Mouse (Mus musculus): ENCODE measurements around the gene Kcnq2. TPM values are rescaled to one million over a fixed set of nuclear protein-coding genes. Genes with fewer than 3 reads are reported as not detected.

Kcnq2 gene
- polyA plus RNA-seq (2016; fragmentation: Nextera tagmentation; extraction: Ambion mirVana), result 0.08 and 0.26 TPM in 2 replicates

DNA sequence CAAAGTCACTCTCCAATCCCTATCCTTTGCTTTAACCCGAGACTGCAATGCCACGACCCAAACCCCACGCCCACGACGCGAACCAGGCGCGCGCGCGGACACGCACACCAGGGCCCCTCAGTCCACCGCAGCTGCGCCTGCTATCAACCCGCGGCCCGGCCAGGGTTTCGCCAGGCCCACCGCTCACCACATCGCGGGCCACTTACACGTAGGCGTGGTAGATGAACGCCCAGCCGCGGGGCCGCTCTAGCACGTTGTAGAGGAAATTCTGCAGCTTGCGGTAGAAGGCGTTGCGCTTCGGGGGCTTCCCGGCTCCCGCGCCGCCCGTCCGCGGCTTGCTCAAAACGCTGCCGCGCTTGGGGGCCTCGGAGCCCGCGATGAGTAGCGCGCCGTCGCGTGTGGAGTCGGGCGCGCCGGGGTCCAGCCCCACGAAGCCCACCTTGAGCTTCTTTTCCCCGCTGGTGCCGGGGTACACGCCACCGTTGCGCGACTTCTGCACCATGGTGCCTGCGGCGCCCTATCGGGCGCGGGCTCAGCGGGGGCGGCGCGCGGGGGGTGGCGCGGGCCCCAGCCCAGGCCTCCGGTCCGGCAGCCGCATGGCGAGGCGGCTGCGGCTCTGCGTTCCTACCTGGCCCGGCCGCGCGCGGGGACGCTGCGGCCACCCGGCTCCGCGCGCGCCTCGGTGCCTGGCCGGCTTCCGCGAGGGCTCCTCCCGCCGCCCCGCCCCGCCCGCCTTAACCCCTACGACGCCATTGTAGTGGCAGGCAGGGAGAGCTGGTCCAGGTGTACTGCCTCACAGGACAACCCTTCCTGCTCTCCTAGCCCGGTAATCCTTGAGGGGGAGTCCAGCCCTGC, at the start of gene Kcnq2:
Gene Kcnq2 (minus strand): TSS at position 710 of the 855 bp plus-strand sequence.
- H3K4me3 ChIP-seq, result peak within 1 kb of the TSS; percentile 49
- no peaks in the 10 kb centered on the region for H3K4me1 ChIP-seq
- no peak within 1 kb of the TSS for H3K9ac ChIP-seq
- H3K9me3 ChIP-seq (replicated peaks), result no peaks in the 10 kb centered on the region
- H3K27ac ChIP-seq, result no peak within 1 kb of the TSS
- no peak for ATAC-seq
- H3K27me3 ChIP-seq (replicated peaks), result peaks cover 73% of the 10 kb centered on the region
- WGBS (ENCODE audit: insufficient replicate concordance), result 2% methylated on average over 104 of the region's 104 CpGs
- H3K36me3 ChIP-seq, result no peaks in the 10 kb centered on the region
- H3K4me2 ChIP-seq, result peak within 1 kb of the TSS; percentile 63

DNA sequence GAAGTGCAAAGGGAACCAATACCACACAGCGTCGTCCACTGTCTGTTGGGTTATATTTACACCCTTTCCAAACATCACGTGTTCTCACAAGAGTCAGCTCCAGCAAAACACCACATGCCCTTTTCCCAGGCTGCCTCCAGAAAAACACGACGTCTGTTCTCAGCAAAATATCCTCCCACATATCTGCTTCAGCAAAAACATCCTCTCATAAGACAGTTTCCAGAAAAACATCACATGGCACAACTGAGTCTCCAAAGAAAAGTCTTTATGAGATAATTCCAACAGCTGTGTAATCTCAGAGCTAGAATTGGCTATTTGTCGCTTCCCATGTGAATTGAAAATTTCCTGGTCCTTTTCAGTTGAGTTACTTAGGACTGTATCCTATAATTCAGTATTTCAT, 45.8 kb upstream of the Kcnq2 start:
- H3K4me3 ChIP-seq, result no peak overlapping the region
- ATAC-seq, result no peak
- H3K27ac ChIP-seq, result no peak overlapping the region
- 64% methylated on average over 6 of the region's 6 CpGs for WGBS (ENCODE audit: insufficient replicate concordance)
- no peak overlapping the region for H3K9ac ChIP-seq
- H3K4me2 ChIP-seq, result no peak overlapping the region
- H3K4me1 ChIP-seq, result no peaks in the 10 kb centered on the region
- H3K36me3 ChIP-seq, result no peaks in the 10 kb centered on the region
- no peaks in the 10 kb centered on the region for H3K9me3 ChIP-seq (replicated peaks)
- peaks cover 23% of the 10 kb centered on the region for H3K27me3 ChIP-seq (replicated peaks)

DNA sequence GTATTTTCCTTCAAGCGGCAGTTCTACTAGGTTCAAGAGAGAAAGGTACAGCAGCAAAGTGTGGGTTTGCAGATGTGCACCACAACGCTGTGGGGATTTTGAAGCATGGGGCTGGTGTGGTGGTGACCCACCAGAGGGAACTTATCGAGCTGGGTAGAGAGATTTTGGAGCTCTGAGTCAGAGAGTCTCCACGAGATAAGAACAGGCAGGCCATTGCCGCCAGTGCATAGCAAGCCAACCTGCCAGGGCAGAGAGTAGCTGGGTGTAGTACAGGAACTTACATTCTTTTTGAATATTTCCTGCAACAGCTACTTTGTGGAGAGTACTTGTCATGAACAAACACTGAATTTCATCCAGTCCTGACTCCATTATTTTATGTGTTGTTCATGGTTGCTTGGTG, 43.4 kb upstream of the Kcnq2 start:
- Histone ChIP-seq H3K9me3 (replicated peaks) (no peaks in the 10 kb centered on the region), H3K9ac (no peak overlapping the region), H3K27ac (no peak overlapping the region), H3K36me3 (no peaks in the 10 kb centered on the region), H3K27me3 (replicated peaks) (peaks cover 23% of the 10 kb centered on the region), H3K4me3 (no peak overlapping the region), H3K4me1 (no peaks in the 10 kb centered on the region), H3K4me2 (no peak overlapping the region)
- no peak for ATAC-seq
- 40% methylated on average over 5 of the region's 5 CpGs for WGBS (ENCODE audit: insufficient replicate concordance)

DNA sequence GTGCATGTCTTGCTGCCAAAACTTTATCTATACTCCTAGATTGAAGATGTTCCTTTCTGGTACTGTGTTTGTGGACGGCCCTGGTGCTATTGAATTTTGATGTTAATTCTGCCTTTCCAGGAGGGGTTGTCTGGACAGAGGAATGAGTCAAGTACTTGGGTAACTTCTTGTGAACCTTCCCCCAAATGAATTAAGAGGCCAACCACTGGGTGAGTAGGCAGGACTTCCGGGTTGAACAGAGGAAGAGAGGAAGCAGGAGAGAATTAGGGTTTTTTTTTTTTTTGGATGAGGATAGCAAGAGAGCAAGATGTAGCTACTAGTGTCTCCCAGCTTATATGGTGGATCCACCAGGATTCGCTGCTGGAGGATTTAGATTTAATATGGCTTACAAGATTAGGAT, 42.9 kb upstream of the Kcnq2 start:
- WGBS (ENCODE audit: insufficient replicate concordance), result 52% methylated on average over 3 of the region's 3 CpGs
- ATAC-seq, result no peak
- Histone ChIP-seq H3K9ac (no peak overlapping the region), H3K27ac (no peak overlapping the region), H3K36me3 (no peaks in the 10 kb centered on the region), H3K27me3 (replicated peaks) (peaks cover 23% of the 10 kb centered on the region), H3K4me2 (no peak overlapping the region), H3K4me1 (no peaks in the 10 kb centered on the region), H3K9me3 (replicated peaks) (no peaks in the 10 kb centered on the region), H3K4me3 (no peak overlapping the region)

DNA sequence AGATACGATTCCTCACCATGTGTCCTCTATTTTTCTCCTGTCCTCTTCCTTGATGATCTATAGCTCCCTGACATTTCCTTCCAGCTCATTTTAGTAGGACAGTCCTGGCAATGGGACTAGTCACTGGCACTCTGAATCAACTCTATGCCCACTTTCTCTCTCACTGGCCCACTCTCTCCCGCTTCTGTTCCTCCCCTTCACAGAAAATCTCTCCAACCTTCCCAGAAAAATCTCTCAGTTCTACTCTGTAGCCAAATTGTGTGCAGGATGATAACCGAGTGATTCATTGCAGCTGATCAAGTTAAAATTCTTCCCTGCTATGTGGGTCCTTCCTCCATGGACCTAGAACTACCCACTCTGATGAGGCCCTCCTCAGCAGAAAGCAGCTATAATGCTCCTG, 39.5 kb upstream of the Kcnq2 start:
- Histone ChIP-seq H3K4me3 (no peak overlapping the region), H3K36me3 (no peaks in the 10 kb centered on the region), H3K9ac (no peak overlapping the region), H3K9me3 (replicated peaks) (no peaks in the 10 kb centered on the region), H3K27me3 (replicated peaks) (peaks cover 8% of the 10 kb centered on the region; the same call in 1 of the 2 replicates), H3K4me1 (no peaks in the 10 kb centered on the region), H3K27ac (no peak overlapping the region), H3K4me2 (no peak overlapping the region)
- WGBS (ENCODE audit: insufficient replicate concordance), result 64% methylated on average over 3 of the region's 3 CpGs
- ATAC-seq, result no peak

DNA sequence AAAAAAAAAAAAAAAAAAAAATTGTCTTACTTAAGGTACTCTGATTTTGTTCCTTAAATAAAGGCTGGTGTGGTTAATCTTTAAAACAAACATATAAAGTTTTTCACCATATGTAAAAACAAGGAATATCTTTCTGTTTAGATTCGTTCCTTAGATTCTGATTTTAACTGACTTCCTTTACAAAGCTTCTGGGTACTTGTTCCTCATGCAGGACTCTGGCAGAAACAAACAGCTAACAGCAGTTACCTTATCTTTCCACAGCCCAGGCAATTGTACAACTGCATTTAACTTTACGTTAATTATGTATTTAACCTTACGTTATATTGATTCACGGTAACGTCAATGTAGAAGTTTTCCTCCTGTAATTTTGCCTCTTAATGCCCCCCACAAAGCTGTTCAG, 31.4 kb upstream of the Kcnq2 start:
- Histone ChIP-seq H3K4me1 (no peaks in the 10 kb centered on the region), H3K27me3 (replicated peaks) (peaks cover 14% of the 10 kb centered on the region), H3K36me3 (no peaks in the 10 kb centered on the region), H3K4me2 (no peak overlapping the region), H3K27ac (no peak overlapping the region), H3K9ac (no peak overlapping the region), H3K4me3 (no peak overlapping the region), H3K9me3 (replicated peaks) (no peaks in the 10 kb centered on the region)
- ATAC-seq, result no peak
- 73% methylated on average over 5 of the region's 5 CpGs for WGBS (ENCODE audit: insufficient replicate concordance)

DNA sequence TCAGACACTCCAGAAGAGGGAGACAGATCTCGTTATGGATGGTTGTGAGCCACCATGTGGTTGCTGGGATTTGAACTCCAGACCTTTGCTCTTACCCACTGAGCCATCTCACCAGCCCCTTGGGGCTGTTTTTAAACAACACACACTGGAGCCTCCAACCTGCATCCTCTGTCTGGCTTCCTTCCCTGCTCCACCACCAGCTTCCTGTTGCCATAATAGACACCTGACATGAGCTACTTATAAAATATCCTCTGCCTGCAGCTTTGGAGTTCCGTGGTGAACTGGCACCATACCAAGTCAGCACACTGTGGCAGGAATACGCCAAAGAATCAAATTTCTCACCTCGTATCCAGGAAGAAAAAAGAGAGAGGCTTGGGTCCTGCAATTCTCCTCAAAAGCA, 25.7 kb upstream of the Kcnq2 start:
- H3K4me1 ChIP-seq, result no peaks in the 10 kb centered on the region
- no peak overlapping the region for H3K27ac ChIP-seq
- H3K9me3 ChIP-seq (replicated peaks), result no peaks in the 10 kb centered on the region
- H3K4me3 ChIP-seq, result no peak overlapping the region
- H3K36me3 ChIP-seq, result no peaks in the 10 kb centered on the region
- WGBS (ENCODE audit: insufficient replicate concordance), result 61% methylated on average over 4 of the region's 4 CpGs
- no peak for ATAC-seq
- H3K27me3 ChIP-seq (replicated peaks), result peaks cover 44% of the 10 kb centered on the region
- H3K9ac ChIP-seq, result no peak overlapping the region
- no peak overlapping the region for H3K4me2 ChIP-seq

DNA sequence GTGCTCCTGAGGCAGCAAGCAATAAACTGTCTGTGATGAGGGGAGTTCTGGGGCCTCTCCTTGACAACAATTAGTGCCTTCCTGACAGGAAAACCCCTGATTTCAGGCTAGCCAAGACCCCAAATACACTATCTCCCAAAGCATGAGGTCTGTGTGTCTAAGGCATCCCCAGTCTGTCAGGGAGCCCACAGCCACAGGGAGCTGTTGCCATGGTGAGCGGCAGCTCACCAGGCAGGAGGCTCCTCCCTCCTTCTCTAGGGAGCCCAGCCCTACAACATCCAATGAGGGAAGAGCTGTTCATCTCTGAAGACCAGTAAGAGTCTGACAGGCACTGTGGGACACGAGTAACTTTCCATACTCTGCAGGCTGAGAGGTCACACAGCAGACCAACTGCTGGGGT, 24.7 kb upstream of the Kcnq2 start:
- Histone ChIP-seq H3K9ac (no peak overlapping the region), H3K4me1 (no peaks in the 10 kb centered on the region), H3K27me3 (replicated peaks) (peaks cover 48% of the 10 kb centered on the region), H3K27ac (no peak overlapping the region), H3K9me3 (replicated peaks) (no peaks in the 10 kb centered on the region), H3K4me2 (no peak overlapping the region), H3K36me3 (no peaks in the 10 kb centered on the region), H3K4me3 (no peak overlapping the region)
- no peak for ATAC-seq
- WGBS (ENCODE audit: insufficient replicate concordance), result 10% methylated on average over 2 of the region's 2 CpGs

DNA sequence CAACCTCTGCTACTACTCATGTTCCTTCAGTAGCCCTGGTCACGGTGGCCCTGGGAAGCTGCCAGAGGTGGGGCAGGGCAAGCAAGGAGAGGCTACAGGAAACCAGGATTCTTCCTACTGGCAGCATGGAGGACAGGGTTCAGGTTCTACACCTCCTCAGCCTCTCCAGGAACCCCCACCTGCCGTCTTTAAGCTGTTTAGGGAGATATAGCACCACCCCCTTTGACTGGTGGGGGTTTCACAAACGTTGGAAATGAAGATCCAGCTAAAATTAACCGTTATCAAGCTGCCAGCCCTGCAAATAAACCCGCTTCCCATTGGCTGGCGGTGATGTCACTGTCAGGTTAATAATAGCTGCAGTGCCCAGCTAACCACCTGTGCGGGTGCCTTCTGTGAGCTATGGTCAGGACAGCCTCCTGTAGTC, 24.0 kb upstream of the Kcnq2 start:
- Histone ChIP-seq H3K36me3 (no peaks in the 10 kb centered on the region), H3K27ac (no peak overlapping the region), H3K4me3 (no peak overlapping the region), H3K9ac (no peak overlapping the region), H3K9me3 (replicated peaks) (no peaks in the 10 kb centered on the region), H3K4me1 (no peaks in the 10 kb centered on the region), H3K27me3 (replicated peaks) (peaks cover 54% of the 10 kb centered on the region), H3K4me2 (no peak overlapping the region)
- no peak for ATAC-seq
- 47% methylated on average over 7 of the region's 7 CpGs for WGBS (ENCODE audit: insufficient replicate concordance)

DNA sequence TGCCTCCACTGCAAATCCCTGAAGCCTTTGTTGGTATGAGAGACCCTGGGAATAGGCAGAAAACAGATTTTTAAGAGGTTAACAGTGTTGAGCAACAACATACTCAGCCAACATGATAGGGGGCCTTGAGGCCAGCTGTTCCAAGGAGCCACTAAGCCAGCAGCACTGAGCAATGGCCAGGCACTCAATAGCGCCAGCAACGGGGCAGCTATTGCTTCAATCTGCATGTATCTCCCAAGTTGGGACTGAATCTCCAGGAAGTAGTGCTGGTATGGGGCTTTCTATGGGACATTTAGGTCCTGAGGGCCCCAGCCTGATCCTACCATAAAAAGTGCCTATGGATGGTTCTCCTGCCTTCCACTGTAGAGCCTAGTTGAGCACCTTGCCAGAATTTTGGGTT, 23.4 kb upstream of the Kcnq2 start:
- H3K9me3 ChIP-seq (replicated peaks), result no peaks in the 10 kb centered on the region
- no peak overlapping the region for H3K27ac ChIP-seq
- no peak overlapping the region for H3K4me2 ChIP-seq
- H3K27me3 ChIP-seq (replicated peaks), result peaks cover 54% of the 10 kb centered on the region
- no peak for ATAC-seq
- H3K36me3 ChIP-seq, result no peaks in the 10 kb centered on the region
- H3K9ac ChIP-seq, result no peak overlapping the region
- no peak overlapping the region for H3K4me3 ChIP-seq
- 76% methylated on average over 2 of the region's 2 CpGs for WGBS (ENCODE audit: insufficient replicate concordance)
- H3K4me1 ChIP-seq, result no peaks in the 10 kb centered on the region

DNA sequence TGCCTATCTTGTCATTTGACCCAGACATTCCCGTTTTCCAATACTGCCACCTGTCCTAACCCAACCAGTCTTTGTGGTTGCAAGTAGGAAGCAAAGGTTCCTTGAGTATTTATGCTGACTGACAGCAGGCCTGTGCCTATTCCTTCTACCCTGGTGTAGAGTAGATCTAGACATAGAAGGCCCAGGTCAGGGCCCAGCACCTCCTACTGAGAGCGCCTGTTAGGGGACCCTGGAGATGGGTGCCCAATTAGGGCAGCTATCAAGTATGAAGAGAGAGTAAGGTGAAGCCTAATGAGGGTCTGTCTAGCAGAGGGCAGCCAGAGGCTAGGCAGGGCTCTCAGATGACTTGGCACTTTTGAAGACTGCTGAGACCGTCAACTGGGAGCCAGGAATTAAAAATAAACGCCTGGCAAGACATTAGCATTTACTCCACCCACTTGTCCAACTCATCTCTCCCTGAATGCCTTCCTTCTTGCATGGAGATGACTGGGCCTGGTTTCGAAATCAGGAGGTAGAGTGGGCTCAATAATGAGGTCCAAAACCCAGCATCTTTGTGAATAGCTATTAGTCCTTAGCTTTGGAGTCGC, 22.7 kb upstream of the Kcnq2 start:
- no peak overlapping the region for H3K4me3 ChIP-seq
- H3K4me1 ChIP-seq, result no peaks in the 10 kb centered on the region
- no peaks in the 10 kb centered on the region for H3K9me3 ChIP-seq (replicated peaks)
- peaks cover 61% of the 10 kb centered on the region for H3K27me3 ChIP-seq (replicated peaks)
- no peak overlapping the region for H3K27ac ChIP-seq
- no peak overlapping the region for H3K4me2 ChIP-seq
- no peak overlapping the region for H3K9ac ChIP-seq
- no peaks in the 10 kb centered on the region for H3K36me3 ChIP-seq
- WGBS (ENCODE audit: insufficient replicate concordance), result 47% methylated on average over 6 of the region's 6 CpGs
- ATAC-seq, result no peak

DNA sequence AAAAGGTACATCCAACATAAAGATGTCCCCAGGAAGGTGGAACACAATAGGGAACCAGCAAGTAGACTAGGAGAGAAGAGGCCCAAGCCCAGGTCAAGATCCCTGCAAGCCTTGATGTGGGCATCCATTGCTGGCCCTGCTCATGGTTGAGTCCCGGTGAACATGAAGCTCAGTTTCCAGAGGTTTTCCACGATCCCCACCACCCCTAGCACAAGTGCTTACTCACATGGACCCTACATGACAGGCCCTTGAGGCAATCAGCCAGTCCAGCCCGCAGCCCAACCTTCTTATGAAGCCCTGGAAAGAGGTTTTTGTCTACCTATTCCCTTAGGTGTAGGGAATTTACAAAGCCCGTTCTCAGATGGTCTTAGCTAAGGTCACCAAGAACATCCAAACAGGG, 22.1 kb upstream of the Kcnq2 start:
- Histone ChIP-seq H3K27me3 (replicated peaks) (peaks cover 65% of the 10 kb centered on the region), H3K9ac (no peak overlapping the region), H3K9me3 (replicated peaks) (no peaks in the 10 kb centered on the region), H3K36me3 (no peaks in the 10 kb centered on the region), H3K4me1 (no peaks in the 10 kb centered on the region), H3K4me2 (no peak overlapping the region), H3K27ac (no peak overlapping the region), H3K4me3 (no peak overlapping the region)
- 46% methylated on average over 4 of the region's 4 CpGs for WGBS (ENCODE audit: insufficient replicate concordance)
- ATAC-seq, result no peak

Data from liver, embryonic 12.5 days (tissue).